Mouse (Mus musculus) gonadal fat pad, adult 2 months (tissue): ENCODE measurements around the gene Rnf123. TPM values are rescaled to one million over a fixed set of nuclear protein-coding genes. Genes with fewer than 3 reads are reported as not detected.

Experiments
- DNase-seq: peaks from one replicate; pipeline ENCODE4 v3.0.0-alpha.2; 2012; ENCODE audit warnings: low read depth
- polyA plus RNA-seq: library from polyadenylated mRNA; depleted of rRNA; stranded (reverse); fragments of >200 nt; gene quantifications from 2 replicates; pipeline ENCODE4 v1.2.3, GENCODE M21; 2012

The Rnf123 gene
- polyA plus RNA-seq, 1 experiment = 90.7 TPM

GRCm38 (mm10) chr9:108104766-108105548 lies 21.8 kb upstream of the Rnf123 start:
- no peak for DNase-seq

- no peak for DNase-seq
Observed at GRCm38 (mm10) chr9:108099619-108100018, 16.5 kb upstream of the Rnf123 start.

GRCm38 (mm10) chr9:108095949-108096712 lies 13.0 kb upstream of the Rnf123 start:
- no peak for DNase-seq

- no peak for DNase-seq
Observed at GRCm38 (mm10) chr9:108095518-108095917, 12.4 kb upstream of the Rnf123 start.

GRCm38 (mm10) chr9:108094998-108095411 lies 11.9 kb upstream of the Rnf123 start:
- no peak for DNase-seq

GRCm38 (mm10) chr9:108094184-108094941 lies 11.2 kb upstream of the Rnf123 start, which contains the start of gene Apeh:
TSS of gene Apeh (minus strand) at chr9:108094606.
- no peak for DNase-seq

- no peak for DNase-seq
Observed at GRCm38 (mm10) chr9:108093586-108093985, 10.4 kb upstream of the Rnf123 start.

GRCm38 (mm10) chr9:108090611-108091120 lies 7.5 kb upstream of the Rnf123 start:
- DNase-seq = no peak

- DNase-seq = no peak
Observed at GRCm38 (mm10) chr9:108085261-108085660, 2.1 kb upstream of the Rnf123 start.

- DNase-seq = no peak
Observed at GRCm38 (mm10) chr9:108083561-108083960, 415 bp upstream of the Rnf123 start.

GRCm38 (mm10) chr9:108082549-108082948 lies 597 bp downstream of the Rnf123 start:
- DNase-seq = no peak

GRCm38 (mm10) chr9:108080168-108080567 lies 3.0 kb downstream of the Rnf123 start, which contains the start of gene Mst1:
TSS of gene Mst1 (plus strand) at chr9:108080436.
- DNase-seq = peak; percentile 75

- DNase-seq = no peak
Observed at GRCm38 (mm10) chr9:108073141-108073930, 9.8 kb downstream of the Rnf123 start.

GRCm38 (mm10) chr9:108072481-108072924 lies 10.6 kb downstream of the Rnf123 start:
- no peak for DNase-seq

- DNase-seq = no peak
Observed at GRCm38 (mm10) chr9:108071801-108072200, 11.3 kb downstream of the Rnf123 start.

- DNase-seq = no peak
Observed at GRCm38 (mm10) chr9:108069529-108069928, 13.6 kb downstream of the Rnf123 start.

- DNase-seq = no peak
Observed at GRCm38 (mm10) chr9:108069007-108069406, 14.1 kb downstream of the Rnf123 start.

- no peak for DNase-seq
Observed at GRCm38 (mm10) chr9:108067900-108068299, 15.2 kb downstream of the Rnf123 start.

- DNase-seq = no peak
Observed at GRCm38 (mm10) chr9:108067199-108067598, 15.9 kb downstream of the Rnf123 start.

- DNase-seq = no peak
Observed at GRCm38 (mm10) chr9:108065491-108066011, 17.6 kb downstream of the Rnf123 start.

- DNase-seq = no peak
Observed at GRCm38 (mm10) chr9:108063361-108063760, 19.8 kb downstream of the Rnf123 start.
